In genomic region chr2:4252541-4253291, GRCm38 (mm10) we compare ENCODE assay signal across 8 mouse cellular contexts.
DNase-seq lines count a peak whose midpoint lies in the region; ATAC-seq and TF ChIP-seq lines count a peak whose summit lies in the region.

No protein-coding gene starts in this region.

- WGBS in intestine, embryonic 14.5 days = 29% methylated on average over 9 of the region's 9 CpGs
- WGBS in midbrain, postnatal 0 days = 31% methylated on average over 9 of the region's 9 CpGs

- intact Hi-C loops in heart, postnatal 25 days (cut with DNase I) = loop anchor here (2.0 kb wide), 1 partner anchor 30 kb away; no protein-coding TSS in a partner anchor

- H3K4me2 ChIP-seq in intestine, embryonic 14.5 days (ENCODE audit: low read length) = no peak overlapping the region; the same call in 1 of the 2 replicates
- H3K4me2 ChIP-seq in midbrain, postnatal 0 days (ENCODE audit: low read depth, low read length, poor library complexity, severe bottlenecking) = no peak overlapping the region

- no peak overlapping the region for H3K4me3 ChIP-seq in embryonic fibroblast, embryonic 13.5 days (ENCODE audit: insufficient read depth, low read length)
- no peak overlapping the region for H3K4me3 ChIP-seq in intestine, embryonic 14.5 days (ENCODE audit: low read depth, low read length)
- H3K4me3 ChIP-seq in midbrain, postnatal 0 days (ENCODE audit: low read depth, low read length) = no peak overlapping the region

- H3K4me1 ChIP-seq in embryonic fibroblast, embryonic 13.5 days (ENCODE audit: control insufficient read depth, insufficient read depth, low read length) = peaks cover 6% of the 10 kb centered on the region
- peaks cover 22% of the 10 kb centered on the region for H3K4me1 ChIP-seq in intestine, embryonic 14.5 days (replicated peaks; ENCODE audit: control insufficient read depth, insufficient read depth, low read length)
- H3K4me1 ChIP-seq in midbrain, postnatal 0 days (ENCODE audit: insufficient read depth, low read length) = peaks cover 6% of the 10 kb centered on the region; the same call in 1 of the 2 replicates

- H3K27me3 ChIP-seq in intestine, embryonic 14.5 days (replicated peaks; ENCODE audit: control insufficient read depth, insufficient read depth, low read length) = no peaks in the 10 kb centered on the region
- no peaks in the 10 kb centered on the region for H3K27me3 ChIP-seq in midbrain, postnatal 0 days (ENCODE audit: insufficient read depth, low read length)

- no peak for TF ChIP-seq POLR2A in embryonic fibroblast, embryonic 13.5 days (IDR thresholded peaks at IDR 0.05; ENCODE audit: low read depth, low read length)

- no peaks in the 10 kb centered on the region for H3K36me3 ChIP-seq in intestine, embryonic 14.5 days (ENCODE audit: control insufficient read depth, insufficient read depth, low read length)
- no peaks in the 10 kb centered on the region for H3K36me3 ChIP-seq in midbrain, postnatal 0 days (ENCODE audit: insufficient read depth, low read length)

- no peak for ATAC-seq in intestine, embryonic 14.5 days (replicated peaks; ENCODE audit: low FRiP score, low TSS enrichment, low read depth)
- ATAC-seq in midbrain, postnatal 0 days (ENCODE audit: low FRiP score) = no peak
- ATAC-seq in inflammation-experienced regulatory T-cells, adult 6 months = no peak

- no peaks in the 10 kb centered on the region for H3K9me3 ChIP-seq in intestine, embryonic 14.5 days (ENCODE audit: control insufficient read depth, low read length)
- H3K9me3 ChIP-seq in midbrain, postnatal 0 days (ENCODE audit: low read length) = no peaks in the 10 kb centered on the region

- DNase-seq in heart, adult 11 months = peak; percentile 94
- no peak for DNase-seq in heart, postnatal 25 days (ENCODE audit: low spot score)
- DNase-seq in intestine, embryonic 14.5 days (ENCODE audit: low spot score) = no peak
- DNase-seq in midbrain, postnatal 0 days (ENCODE audit: low spot score) = peak; percentile 24
- no peak for DNase-seq in c-Kit-positive CD71-positive TER-119-positive erythroid progenitor cells, embryonic 14.5 days (ENCODE audit: low spot score)
- DNase-seq in left cerebral cortex, adult 9 months (ENCODE audit: low spot score in 2 of 2) = no peak

- TF ChIP-seq CTCF in embryonic fibroblast, embryonic 13.5 days (IDR thresholded peaks at IDR 0.05; ENCODE audit: borderline replicate concordance, insufficient read depth, low read length) = no peak
- no peak for TF ChIP-seq CTCF in midbrain, postnatal 0 days (IDR thresholded peaks at IDR 0.05)

- H3K9ac ChIP-seq in intestine, embryonic 14.5 days (ENCODE audit: low read length) = no peak overlapping the region
- H3K9ac ChIP-seq in midbrain, postnatal 0 days (replicated peaks; ENCODE audit: low read length, poor library complexity, severe bottlenecking) = no peak overlapping the region

- peak overlapping the region; percentile 16; the same call in 1 of the 2 replicates for H3K27ac ChIP-seq in embryonic fibroblast, embryonic 13.5 days (ENCODE audit: insufficient read depth, low read length)
- peak overlapping the region; percentile 68 for H3K27ac ChIP-seq in intestine, embryonic 14.5 days (ENCODE audit: low read depth)
- peak overlapping the region; percentile 28; the same call in 1 of the 2 replicates for H3K27ac ChIP-seq in midbrain, postnatal 0 days (ENCODE audit: low read depth, low read length)

Comparison
In these comparisons a context has a peak if more than half of its experiments do, and no peak if none do; other contexts are left out.
1. DNase-seq: peak in heart, adult 11 months (single experiment) and midbrain, postnatal 0 days (single experiment); none in heart, postnatal 25 days (single experiment), intestine, embryonic 14.5 days (single experiment), c-Kit-positive CD71-positive TER-119-positive erythroid progenitor cells, embryonic 14.5 days (single experiment) and left cerebral cortex, adult 9 months (0 of 2).
2. H3K27ac ChIP-seq: peak in every context shown above with its lines; median percentile 68 in intestine, embryonic 14.5 days; 28 in midbrain, postnatal 0 days; 16 in embryonic fibroblast, embryonic 13.5 days.